Mouse (Mus musculus): ENCODE results near the gene Ccdc86. TPM values are rescaled to one million over a fixed set of nuclear protein-coding genes. Genes with fewer than 3 reads are reported as not detected.

The Ccdc86 gene
- polyA plus RNA-seq, 1 experiment from 2014 or later = 21.5 TPM

DNA sequence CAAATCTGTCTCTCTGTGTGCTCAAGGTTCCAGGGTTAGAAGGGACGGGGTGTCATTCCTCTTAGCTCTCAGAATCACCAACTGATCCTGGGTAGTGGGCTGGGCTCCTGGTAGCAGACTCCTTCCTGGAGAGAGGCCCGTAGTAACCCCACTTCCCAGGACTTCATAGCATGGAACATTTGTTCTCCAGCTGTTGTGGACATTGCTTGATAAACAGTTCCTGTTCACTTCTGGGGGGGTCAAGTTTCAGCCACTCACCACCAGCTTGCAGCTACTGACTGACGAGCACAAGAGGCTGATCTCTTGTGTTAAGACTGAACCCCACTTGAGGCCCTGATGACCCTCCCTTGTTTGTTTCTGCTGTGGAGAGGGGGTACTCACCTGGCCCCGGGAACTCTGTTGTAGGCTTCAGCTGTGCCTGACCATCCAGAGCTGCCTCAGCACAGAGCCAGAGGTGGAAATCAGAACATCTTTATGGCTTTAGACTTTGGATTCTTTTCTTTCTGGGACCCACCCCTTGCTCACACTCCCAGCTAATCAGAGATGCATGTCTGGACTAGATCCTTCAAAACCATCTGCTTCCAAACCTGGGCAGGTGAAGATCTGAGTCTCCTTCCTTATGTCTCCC, 25.3 kb upstream of the Ccdc86 start, which contains the start of gene Ms4a10:
Gene Ms4a10, minus strand, starts transcription at position 433 of the 628 bp plus-strand sequence.
- ATAC-seq (ENCODE audit: low FRiP score, low read depth) = no peak
- H3K27ac ChIP-seq = no peak within 1 kb of the TSS

DNA sequence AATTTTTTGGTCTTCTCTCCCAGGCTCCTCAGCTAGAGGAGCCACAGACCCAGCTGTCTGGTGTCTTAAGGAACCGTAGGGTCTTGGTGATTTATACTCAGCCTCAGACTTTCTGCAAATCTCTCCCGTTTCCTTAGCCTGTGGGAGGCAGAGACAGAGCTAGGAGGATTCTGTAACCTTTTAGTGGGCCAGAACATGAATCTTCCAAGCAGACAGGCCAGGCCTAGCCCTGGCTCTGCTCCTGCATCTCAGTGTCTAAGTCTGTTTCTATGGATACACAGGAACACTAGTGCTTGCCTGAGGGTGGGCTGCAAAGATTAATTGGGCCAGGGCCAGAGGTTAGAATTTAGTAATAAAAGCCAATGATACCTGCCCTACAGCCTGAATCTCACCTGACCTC, 24.1 kb upstream of the Ccdc86 start:
- no peak overlapping the region for H3K4me3 ChIP-seq
- H3K27me3 ChIP-seq (replicated peaks) = no peaks in the 10 kb centered on the region
- ATAC-seq (ENCODE audit: low FRiP score, low read depth) = no peak
- H3K27ac ChIP-seq = no peak overlapping the region
- no peaks in the 10 kb centered on the region for H3K36me3 ChIP-seq
- no peak overlapping the region for H3K4me2 ChIP-seq (replicated peaks)
- H3K9me3 ChIP-seq = 0 out of 2 replicates have a peak, but pooled peaks cover 7% of the 10 kb centered on the region
- no peaks in the 10 kb centered on the region for H3K4me1 ChIP-seq
- WGBS = 54% methylated on average over 2 of the region's 2 CpGs
- no peak overlapping the region for H3K9ac ChIP-seq

More for the DNA sequence above, 25.3 kb upstream of the Ccdc86 start, which contains the start of gene Ms4a10:
- Histone ChIP-seq H3K36me3 (no peaks in the 10 kb centered on the region), H3K27me3 (replicated peaks) (no peaks in the 10 kb centered on the region), H3K4me2 (replicated peaks) (no peak within 1 kb of the TSS), H3K4me1 (no peaks in the 10 kb centered on the region), H3K9ac (no peak within 1 kb of the TSS), H3K9me3 (0 out of 2 replicates have a peak, but pooled peaks cover 7% of the 10 kb centered on the region), H3K4me3 (no peak within 1 kb of the TSS)
- WGBS = 58% methylated on average over 4 of the region's 4 CpGs

DNA sequence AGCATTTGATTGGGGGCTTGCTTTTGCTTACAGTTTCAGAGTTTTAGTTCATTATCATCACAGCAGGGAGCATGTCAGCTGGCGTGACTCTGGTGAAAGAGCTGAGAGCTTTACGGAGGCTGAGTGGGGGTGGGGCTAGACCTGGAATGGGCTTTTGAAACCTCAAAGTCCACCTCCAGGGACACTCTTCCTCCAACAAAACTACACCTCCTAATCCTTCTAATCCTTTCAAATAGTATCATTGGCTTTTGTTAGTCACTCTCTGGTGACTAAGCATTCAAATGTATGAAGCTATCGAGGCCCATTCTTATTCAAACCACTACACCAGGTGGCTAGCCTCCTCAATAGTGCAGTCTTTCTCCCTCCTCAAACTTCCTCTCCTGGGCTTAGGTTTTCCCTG, 23.6 kb upstream of the Ccdc86 start:
- H3K27me3 ChIP-seq (replicated peaks) = no peaks in the 10 kb centered on the region
- WGBS = 60% methylated on average over 3 of the region's 3 CpGs
- H3K9me3 ChIP-seq = 0 out of 2 replicates have a peak, but pooled peaks cover 7% of the 10 kb centered on the region
- H3K27ac ChIP-seq = no peak overlapping the region
- H3K9ac ChIP-seq = no peak overlapping the region
- no peak overlapping the region for H3K4me2 ChIP-seq (replicated peaks)
- no peaks in the 10 kb centered on the region for H3K4me1 ChIP-seq
- no peaks in the 10 kb centered on the region for H3K36me3 ChIP-seq
- no peak overlapping the region for H3K4me3 ChIP-seq
- ATAC-seq (ENCODE audit: low FRiP score, low read depth) = no peak

DNA sequence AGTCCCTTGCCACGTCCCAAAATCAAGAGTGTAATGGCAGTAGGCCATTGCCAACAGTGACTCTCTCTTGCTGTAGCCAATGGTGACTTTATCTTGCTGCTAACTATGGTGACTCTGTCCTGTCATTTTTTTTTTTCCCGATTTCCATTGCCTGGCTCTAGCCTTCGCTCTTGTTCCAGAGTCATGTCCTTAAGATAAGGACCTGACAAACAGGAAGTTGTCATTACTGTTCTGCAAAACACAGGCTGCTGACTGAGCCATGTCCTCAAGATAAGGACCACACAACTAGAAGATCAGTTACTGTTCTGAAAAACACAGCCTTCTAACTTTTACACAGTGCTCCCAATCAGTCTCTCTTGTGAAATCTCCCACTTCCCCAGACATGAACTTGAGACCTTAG, 21.4 kb upstream of the Ccdc86 start:
- WGBS = 80% methylated on average over 3 of the region's 3 CpGs
- Histone ChIP-seq H3K9me3 (0 out of 2 replicates have a peak, but pooled peaks cover 7% of the 10 kb centered on the region), H3K4me1 (no peaks in the 10 kb centered on the region), H3K4me3 (no peak overlapping the region), H3K27me3 (replicated peaks) (no peaks in the 10 kb centered on the region), H3K36me3 (no peaks in the 10 kb centered on the region), H3K4me2 (replicated peaks) (no peak overlapping the region), H3K27ac (no peak overlapping the region), H3K9ac (no peak overlapping the region)
- no peak for ATAC-seq (ENCODE audit: low FRiP score, low read depth)

DNA sequence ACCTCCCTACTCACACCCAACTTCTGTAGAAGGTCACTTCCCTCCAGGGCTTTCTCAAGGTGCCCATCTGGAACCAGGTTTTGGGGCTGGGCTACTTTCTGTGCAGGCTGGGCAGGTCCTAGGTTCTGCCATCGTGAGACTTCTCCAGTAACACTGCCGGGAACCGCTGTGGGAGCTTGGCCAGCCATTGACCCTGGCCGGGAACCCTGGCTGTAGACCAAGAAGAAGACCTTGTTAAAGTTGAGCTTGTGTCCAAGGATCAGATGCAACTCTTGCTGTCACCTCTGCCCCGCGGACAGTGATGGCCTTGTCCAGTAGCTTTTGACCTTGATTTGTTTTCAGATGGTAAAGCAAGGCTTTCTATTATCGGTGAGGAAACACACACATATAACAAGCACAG, 19.5 kb upstream of the Ccdc86 start:
- Histone ChIP-seq H3K4me2 (replicated peaks) (no peak overlapping the region), H3K9ac (no peak overlapping the region), H3K36me3 (no peaks in the 10 kb centered on the region), H3K4me3 (no peak overlapping the region), H3K9me3 (0 out of 2 replicates have a peak, but pooled peaks cover 7% of the 10 kb centered on the region), H3K27ac (no peak overlapping the region), H3K4me1 (no peaks in the 10 kb centered on the region), H3K27me3 (replicated peaks) (no peaks in the 10 kb centered on the region)
- 93% methylated on average over 7 of the region's 7 CpGs for WGBS
- no peak for ATAC-seq (ENCODE audit: low FRiP score, low read depth)

DNA sequence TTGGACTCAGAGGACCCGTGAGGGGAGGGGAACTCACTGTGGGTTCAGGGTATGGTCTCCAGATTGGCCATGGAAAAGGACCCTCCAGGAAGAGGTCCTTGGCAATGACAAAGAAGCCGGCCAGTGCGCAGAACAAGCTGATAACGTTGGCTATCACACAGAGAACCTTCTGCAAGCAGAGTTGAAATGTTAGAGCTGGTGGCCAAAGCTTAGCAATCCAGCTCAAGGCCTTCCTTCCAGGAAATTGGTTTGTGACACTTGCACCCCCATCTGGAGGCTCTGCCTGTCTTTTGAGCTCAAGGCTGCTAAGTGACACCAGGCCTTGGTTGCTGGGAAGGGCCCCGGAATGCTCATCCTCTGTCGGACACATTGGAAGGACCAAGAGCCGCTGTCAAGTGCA, 16.7 kb upstream of the Ccdc86 start:
- Histone ChIP-seq H3K9me3 (no peaks in the 10 kb centered on the region), H3K27ac (no peak overlapping the region), H3K36me3 (no peaks in the 10 kb centered on the region), H3K4me3 (no peak overlapping the region), H3K27me3 (replicated peaks) (no peaks in the 10 kb centered on the region), H3K4me1 (no peaks in the 10 kb centered on the region), H3K9ac (no peak overlapping the region), H3K4me2 (replicated peaks) (no peak overlapping the region)
- no peak for ATAC-seq (ENCODE audit: low FRiP score, low read depth)
- 85% methylated on average over 7 of the region's 7 CpGs for WGBS

DNA sequence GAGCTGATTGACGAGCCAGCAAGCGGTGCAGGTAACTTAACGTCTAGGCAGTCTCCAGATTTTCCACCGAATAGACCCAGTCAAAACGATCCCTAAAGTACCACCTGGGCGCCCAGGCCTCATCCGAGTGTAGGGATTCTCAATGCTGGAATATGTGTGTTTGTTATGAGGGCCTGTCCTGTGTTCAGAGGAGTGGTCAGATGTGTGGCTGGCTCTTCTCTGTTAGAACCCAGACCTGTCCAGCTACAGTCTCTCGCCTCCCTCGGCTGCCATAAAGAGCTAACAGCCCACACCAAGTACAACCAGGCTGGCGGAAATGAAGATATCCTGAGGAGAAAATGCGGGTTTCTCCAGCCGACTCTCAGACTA, 10.9 kb upstream of the Ccdc86 start:
- Histone ChIP-seq H3K4me1 (no peaks in the 10 kb centered on the region), H3K27me3 (replicated peaks) (no peaks in the 10 kb centered on the region), H3K9me3 (no peaks in the 10 kb centered on the region), H3K4me3 (no peak overlapping the region), H3K36me3 (no peaks in the 10 kb centered on the region), H3K4me2 (replicated peaks) (no peak overlapping the region), H3K27ac (no peak overlapping the region), H3K9ac (no peak overlapping the region)
- WGBS = 52% methylated on average over 12 of the region's 12 CpGs
- 0 out of 2 replicates have a peak, but pooled peaks have one; percentile 37 for ATAC-seq (ENCODE audit: low FRiP score, low read depth)

DNA sequence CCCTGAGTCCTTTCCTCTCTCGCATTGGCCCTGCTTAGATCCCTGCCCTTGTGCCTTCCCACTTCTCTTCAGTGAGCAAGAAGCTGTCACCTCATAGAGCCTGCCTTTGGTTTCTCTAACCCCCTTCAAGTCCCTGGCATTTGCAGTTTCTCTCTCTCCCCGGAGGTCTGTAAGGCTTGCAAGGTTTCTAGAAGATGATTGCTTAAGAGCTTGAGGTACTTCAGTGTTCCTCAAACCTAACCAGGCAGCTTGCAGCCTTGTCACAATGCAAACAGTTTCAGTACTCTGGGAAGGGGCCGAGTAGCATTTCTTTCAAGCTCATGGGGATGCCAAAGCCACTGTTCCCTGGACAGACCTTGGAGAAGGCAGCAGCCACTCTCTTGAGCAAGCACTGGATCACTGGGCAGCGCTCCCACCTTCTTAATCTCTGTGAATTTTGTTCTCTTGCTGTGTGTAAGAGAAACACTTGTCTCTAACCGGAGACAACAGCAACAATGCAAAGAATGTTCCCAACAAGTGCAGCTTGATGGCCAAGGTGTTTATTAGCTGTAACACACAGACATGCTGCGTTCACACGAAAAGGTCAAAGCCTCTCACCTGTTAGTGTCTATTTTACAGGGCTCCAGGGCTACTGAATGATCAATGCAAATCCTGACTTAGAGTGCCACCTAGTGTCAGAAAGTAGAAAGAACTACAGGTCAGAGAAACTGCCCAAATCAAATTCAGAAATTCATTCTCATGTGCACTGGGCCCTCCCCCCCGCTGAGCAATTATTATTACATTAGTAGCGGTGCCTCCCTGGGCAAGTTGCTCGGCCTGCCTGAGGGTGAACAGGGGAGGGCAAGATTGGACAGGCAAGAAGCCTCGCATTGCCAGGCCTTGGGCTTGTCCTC, 10.3 kb upstream of the Ccdc86 start:
- H3K9ac ChIP-seq = no peak overlapping the region
- no peaks in the 10 kb centered on the region for H3K9me3 ChIP-seq
- H3K36me3 ChIP-seq = no peaks in the 10 kb centered on the region
- WGBS = 39% methylated on average over 11 of the region's 11 CpGs
- no peaks in the 10 kb centered on the region for H3K4me1 ChIP-seq
- H3K27me3 ChIP-seq (replicated peaks) = no peaks in the 10 kb centered on the region
- H3K27ac ChIP-seq = no peak overlapping the region
- no peak overlapping the region for H3K4me3 ChIP-seq
- peak; percentile 71 for ATAC-seq (ENCODE audit: low FRiP score, low read depth)
- H3K4me2 ChIP-seq (replicated peaks) = no peak overlapping the region

DNA sequence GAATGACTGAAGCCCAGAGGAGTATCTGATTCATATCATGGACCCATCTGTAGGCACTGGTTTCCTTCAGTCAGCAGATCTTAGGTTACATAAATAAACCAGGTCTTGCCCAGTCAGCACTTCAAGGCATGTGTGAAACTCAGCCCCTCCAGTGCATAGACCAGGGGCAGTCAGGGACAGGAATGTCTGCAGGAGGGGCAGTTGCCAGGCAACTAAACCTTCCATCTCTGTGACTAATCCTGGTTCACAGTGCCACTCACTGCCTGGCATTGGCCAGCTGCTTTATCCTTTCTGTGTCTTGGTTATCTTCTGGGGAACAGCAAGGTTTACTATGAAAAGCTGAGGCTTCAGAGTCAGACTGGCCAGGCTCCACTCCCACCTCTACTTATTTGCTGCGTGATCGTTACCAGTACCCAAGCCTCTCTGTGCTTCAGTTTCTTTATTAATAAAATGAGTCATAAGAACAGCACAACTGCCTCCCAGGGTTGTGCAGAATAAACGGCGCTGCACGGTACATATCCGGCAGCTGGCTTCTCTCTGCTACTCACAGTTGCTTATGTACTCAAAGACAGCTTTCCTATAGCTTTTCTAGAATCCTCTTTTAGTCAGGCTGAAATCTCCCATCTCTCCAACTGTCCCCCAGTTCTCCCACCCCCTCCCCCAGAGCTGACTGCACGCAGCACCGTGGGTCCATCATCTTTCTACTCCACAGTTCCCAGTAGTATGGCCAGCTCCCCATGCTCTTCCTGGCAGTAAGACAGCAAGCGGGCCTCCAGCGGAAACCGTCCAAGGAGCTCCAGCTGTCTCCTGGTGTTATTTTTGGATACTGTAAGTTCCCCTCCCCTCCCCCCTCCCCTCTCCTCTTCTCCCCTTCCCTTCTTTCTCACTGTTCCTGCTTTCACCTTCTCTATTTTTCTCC, 3.2 kb upstream of the Ccdc86 start:
- H3K4me2 ChIP-seq (replicated peaks) = 0 out of 2 replicates have a peak overlapping the region, but pooled peaks have one; percentile 9
- ATAC-seq (ENCODE audit: low FRiP score, low read depth) = no peak
- 78% methylated on average over 11 of the region's 11 CpGs for whole genome bisulfite sequencing
- H3K4me1 ChIP-seq = peaks cover 17% of the 10 kb centered on the region
- H3K4me3 ChIP-seq = no peak overlapping the region
- no peaks in the 10 kb centered on the region for H3K27me3 ChIP-seq (replicated peaks)
- H3K9ac ChIP-seq = no peak overlapping the region
- no peaks in the 10 kb centered on the region for H3K36me3 ChIP-seq
- H3K9me3 ChIP-seq = no peaks in the 10 kb centered on the region
- H3K27ac ChIP-seq = no peak overlapping the region

DNA sequence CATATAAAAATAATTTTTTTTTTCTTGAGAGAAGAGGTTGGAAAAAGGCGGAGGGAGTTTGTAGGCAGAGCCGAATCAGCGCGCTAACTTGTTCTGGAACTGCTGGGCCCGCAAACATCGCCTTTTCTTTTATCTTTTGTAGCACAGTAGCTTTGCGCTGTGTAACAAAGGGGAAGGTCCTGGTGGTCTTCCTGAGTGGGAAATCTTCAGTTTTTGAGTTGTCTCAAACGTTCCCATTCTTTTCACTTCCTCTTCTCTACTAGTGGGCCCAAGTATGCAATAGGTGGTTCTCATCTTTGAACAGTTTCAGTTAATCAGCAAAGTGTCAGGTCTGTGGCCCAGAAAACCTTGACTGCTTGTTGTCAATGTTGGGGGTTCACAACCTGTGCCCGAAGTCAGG, 492 bp upstream of the Ccdc86 start:
- Histone ChIP-seq H3K27ac (no peak overlapping the region), H3K4me1 (peaks cover 28% of the 10 kb centered on the region), H3K36me3 (peaks cover 10% of the 10 kb centered on the region), H3K9ac (0 out of 2 replicates have a peak overlapping the region, but pooled peaks have one; percentile 83), H3K27me3 (replicated peaks) (no peaks in the 10 kb centered on the region), H3K4me2 (replicated peaks) (peak overlapping the region; percentile 99), H3K4me3 (peak overlapping the region; percentile 59), H3K9me3 (no peaks in the 10 kb centered on the region)
- 40% methylated on average over 9 of the region's 9 CpGs for WGBS
- ATAC-seq (ENCODE audit: low FRiP score, low read depth) = peak; percentile 10; the same call in 1 of the 2 replicates

DNA sequence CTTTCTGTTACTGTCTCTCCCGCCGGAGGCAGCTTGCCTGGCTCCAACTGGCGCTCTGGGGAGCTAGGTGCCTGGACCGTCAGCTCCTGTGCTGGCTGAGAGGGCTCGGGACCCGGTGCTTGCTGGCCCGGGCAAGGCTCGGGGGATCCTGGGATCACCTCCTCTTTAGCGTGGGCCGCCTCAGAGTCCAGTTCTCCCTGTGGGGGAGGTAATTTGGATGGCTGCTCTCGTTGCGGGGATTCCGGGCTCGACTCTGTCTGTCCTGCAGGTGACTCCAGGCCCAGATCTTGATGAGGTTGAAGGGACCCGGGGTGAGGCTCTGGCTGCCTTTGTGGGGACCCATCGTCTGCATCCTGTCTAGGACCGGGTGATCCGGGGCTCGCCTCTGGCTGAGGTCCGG, 650 bp downstream of the Ccdc86 start:
- no peaks in the 10 kb centered on the region for H3K27me3 ChIP-seq (replicated peaks)
- peaks cover 28% of the 10 kb centered on the region for H3K4me1 ChIP-seq
- peak overlapping the region; percentile 83 for H3K9ac ChIP-seq
- H3K4me3 ChIP-seq = peak overlapping the region; percentile 59
- H3K9me3 ChIP-seq = no peaks in the 10 kb centered on the region
- peak overlapping the region; percentile 99 for H3K4me2 ChIP-seq (replicated peaks)
- WGBS = 0% methylated on average over 20 of the region's 20 CpGs
- no peak overlapping the region for H3K27ac ChIP-seq
- peak; percentile 7; the same call in 1 of the 2 replicates for ATAC-seq (ENCODE audit: low FRiP score, low read depth)
- H3K36me3 ChIP-seq = peaks cover 21% of the 10 kb centered on the region
